Mouse (Mus musculus) MEL (cell line): ENCODE measurements around the gene Camta1.

Experiments
- CTCF ChIP-seq, 3 experiments: IDR thresholded peaks in 2 of 3; conservative IDR thresholded peaks in 1 of 3; 2 replicates each; pipeline ENCODE4 v1.5.1; 2011 to 2012; ENCODE audit warnings: low read length in 3 of 3, low read depth in 2 of 3, mild to moderate bottlenecking in 2 of 3, improper control_type of control experiment in 1 of 3, inconsistent platforms in 1 of 3, mixed read lengths in 1 of 3, moderate library complexity in 1 of 3; ENCODE audit not compliant: control insufficient read depth in 1 of 3, insufficient read depth in 1 of 3, poor library complexity in 1 of 3, severe bottlenecking in 1 of 3
- E2F4 ChIP-seq: IDR thresholded peaks from 2 replicates; pipeline ENCODE4 v1.6.1; 2011; ENCODE audit warnings: low read depth, low read length, improper control_type of control experiment, borderline replicate concordance
- GATA1 ChIP-seq: IDR thresholded peaks from 2 replicates; pipeline ENCODE4 v1.6.1; 2011; ENCODE audit warnings: low read depth, low read length, improper control_type of control experiment
- MAFK ChIP-seq: IDR thresholded peaks from 2 replicates; pipeline ENCODE4 v1.6.1; 2011; ENCODE audit warnings: low read depth, mild to moderate bottlenecking, low read length, improper control_type of control experiment, borderline replicate concordance
- NRF1 ChIP-seq: IDR thresholded peaks from 2 replicates; pipeline ENCODE4 v1.6.1; 2014; ENCODE audit warnings: low read depth, mild to moderate bottlenecking, inconsistent platforms, low read length, improper control_type of control experiment, moderate library complexity; ENCODE audit not compliant: poor library complexity, insufficient read depth, severe bottlenecking
- POLR2A ChIP-seq, 2 experiments: IDR thresholded peaks; 2 replicates each; pipeline ENCODE4 v1.6.1; 2011 to 2012; ENCODE audit warnings: low read length in 2 of 2, mild to moderate bottlenecking in 2 of 2, control low read depth in 1 of 2, improper control_type of control experiment in 1 of 2, low read depth in 1 of 2, moderate library complexity in 1 of 2; ENCODE audit not compliant: control insufficient read depth in 1 of 2, insufficient read depth in 1 of 2, poor library complexity in 1 of 2
- POLR2AphosphoS2 ChIP-seq: IDR thresholded peaks from 2 replicates; pipeline ENCODE4 v1.6.1; 2011; ENCODE audit warnings: low read length, improper control_type of control experiment
- RCOR1 ChIP-seq: IDR thresholded peaks from 2 replicates; pipeline ENCODE4 v1.6.1; 2012; ENCODE audit warnings: low read depth, mild to moderate bottlenecking, inconsistent platforms, low read length, improper control_type of control experiment
- SMC3 ChIP-seq: IDR thresholded peaks from 2 replicates; pipeline ENCODE4 v1.6.1; 2011; ENCODE audit warnings: low read depth, low read length, improper control_type of control experiment
- USF1 ChIP-seq: IDR thresholded peaks from 2 replicates; pipeline ENCODE4 v1.6.1; 2014; ENCODE audit warnings: low read depth, mild to moderate bottlenecking, inconsistent platforms, low read length, improper control_type of control experiment, moderate library complexity
- USF2 ChIP-seq, 2 experiments: IDR thresholded peaks; 2 replicates each; pipeline ENCODE4 v1.6.1; 2011 to 2012; ENCODE audit warnings: improper control_type of control experiment in 2 of 2, low read length in 2 of 2, borderline replicate concordance in 1 of 2, inconsistent platforms in 1 of 2, low read depth in 1 of 2, mild to moderate bottlenecking in 1 of 2; ENCODE audit not compliant: insufficient read depth in 1 of 2

DNA sequence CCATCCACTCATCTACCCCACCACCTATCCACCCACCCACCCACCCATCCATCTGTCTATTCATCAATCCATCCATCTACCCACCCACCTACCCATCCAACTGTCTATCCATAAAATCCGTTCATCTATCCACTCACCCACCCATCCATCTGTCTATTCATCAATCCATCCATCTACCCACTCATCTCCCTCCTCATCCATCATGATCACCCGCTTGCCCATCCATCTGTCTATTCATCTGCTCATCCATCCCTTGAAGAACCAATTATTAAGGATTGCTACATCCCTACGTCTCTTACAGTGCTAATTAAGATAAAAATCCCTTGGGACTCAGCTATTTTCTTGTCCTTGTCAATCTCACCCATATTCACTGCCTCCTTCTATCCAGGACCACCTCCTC, 742.8 kb downstream of the Camta1 start:
- TF ChIP-seq MAFK (no peak), POLR2A (IDR thresholded peaks at IDR 0.05; ENCODE audit: control insufficient read depth in 1 of 2, insufficient read depth in 1 of 2, low read depth in 1 of 2, low read length in 2 of 2, poor library complexity in 1 of 2) (no peak), SMC3 (no peak), RCOR1 (no peak), GATA1 (no peak), E2F4 (no peak), CTCF (IDR thresholded peaks at IDR 0.05 in 2 of 3, conservative IDR thresholded peaks at IDR 0.05 in 1 of 3; ENCODE audit: control insufficient read depth in 1 of 3, insufficient read depth in 1 of 3, low read depth in 2 of 3, low read length in 3 of 3, poor library complexity in 1 of 3, severe bottlenecking in 1 of 3) (no peak), USF1 (no peak), NRF1 (no peak), USF2 (IDR thresholded peaks at IDR 0.05; ENCODE audit: borderline replicate concordance in 1 of 2, insufficient read depth in 1 of 2, low read depth in 1 of 2, low read length in 2 of 2) (no peak), POLR2AphosphoS2 (no peak)
